Mouse (Mus musculus): Measurements from ENCODE around the gene 1190002N15Rik. TPM values are rescaled to one million over a fixed set of nuclear protein-coding genes. Genes with fewer than 3 reads are reported as not detected.

1190002N15Rik gene
- total RNA-seq, 1 experiment: 24.9 TPM

- Histone ChIP-seq H3K4me3 (ENCODE audit: insufficient read depth in 1 of 2, low read depth in 1 of 2, low read length in 2 of 2, poor library complexity in 1 of 2, severe bottlenecking in 1 of 2) (no peak overlapping the region), H3K36me3 (ENCODE audit: control insufficient read depth, insufficient read depth, low read length, poor library complexity, severe bottlenecking) (no peaks in the 10 kb centered on the region), H3K27ac (ENCODE audit: insufficient read depth, low read depth, low read length, poor library complexity, severe bottlenecking) (no peak overlapping the region), H3K9me3 (ENCODE audit: control insufficient read depth, insufficient read depth, low read depth, low read length) (no peaks in the 10 kb centered on the region), H3K9ac (ENCODE audit: insufficient read depth, low read depth, low read length, poor library complexity, severe bottlenecking) (no peak overlapping the region), H3K4me1 (ENCODE audit: control insufficient read depth in 2 of 2, insufficient read depth in 2 of 2, low read length in 2 of 2, poor library complexity in 1 of 2) (no peaks in the 10 kb centered on the region)
- no peak for DNase-seq (ENCODE audit: low read depth, low spot score)
- in situ Hi-C loops (cut with MboI; ENCODE audit: low sequenced_read_pairs in 2 of 2, unreplicated experiment in 2 of 2): no loop called here
- TF ChIP-seq ZC3H11A (IDR thresholded peaks at IDR 0.05; ENCODE audit: borderline replicate concordance, low read depth, low read length) (no peak), CHD2 (IDR thresholded peaks at IDR 0.05; ENCODE audit: low read depth, low read length) (no peak), MAFK (IDR thresholded peaks at IDR 0.05; ENCODE audit: insufficient read depth, low read depth, low read length) (no peak), HCFC1 (IDR thresholded peaks at IDR 0.05; ENCODE audit: borderline replicate concordance, insufficient read depth, low read length) (no peak), ZNF384 (IDR thresholded peaks at IDR 0.05; ENCODE audit: low read depth, low read length) (no peak)
Measured at GRCm38 (mm10) chr9:94571802-94572201, 33.9 kb upstream of the 1190002N15Rik start.

- Histone ChIP-seq H3K4me3 (ENCODE audit: insufficient read depth in 1 of 2, low read depth in 1 of 2, low read length in 2 of 2, poor library complexity in 1 of 2, severe bottlenecking in 1 of 2) (no peak overlapping the region), H3K27ac (ENCODE audit: insufficient read depth, low read depth, low read length, poor library complexity, severe bottlenecking) (no peak overlapping the region), H3K36me3 (ENCODE audit: control insufficient read depth, insufficient read depth, low read length, poor library complexity, severe bottlenecking) (no peaks in the 10 kb centered on the region), H3K9ac (ENCODE audit: insufficient read depth, low read depth, low read length, poor library complexity, severe bottlenecking) (no peak overlapping the region), H3K4me1 (ENCODE audit: control insufficient read depth in 2 of 2, insufficient read depth in 2 of 2, low read length in 2 of 2, poor library complexity in 1 of 2) (no peaks in the 10 kb centered on the region), H3K9me3 (ENCODE audit: control insufficient read depth, insufficient read depth, low read depth, low read length) (no peaks in the 10 kb centered on the region)
- in situ Hi-C loops (cut with MboI; ENCODE audit: low sequenced_read_pairs in 2 of 2, unreplicated experiment in 2 of 2): no loop called here
- TF ChIP-seq HCFC1 (IDR thresholded peaks at IDR 0.05; ENCODE audit: borderline replicate concordance, insufficient read depth, low read length): no peak
- no peak for DNase-seq (ENCODE audit: low read depth, low spot score)
Measured at GRCm38 (mm10) chr9:94568386-94568785, 30.5 kb upstream of the 1190002N15Rik start.

GRCm38 (mm10) chr9:94567722-94568314, 29.9 kb upstream of the 1190002N15Rik start:
- Histone ChIP-seq H3K9me3 (ENCODE audit: control insufficient read depth, insufficient read depth, low read depth, low read length) (no peaks in the 10 kb centered on the region), H3K4me3 (ENCODE audit: insufficient read depth in 1 of 2, low read depth in 1 of 2, low read length in 2 of 2, poor library complexity in 1 of 2, severe bottlenecking in 1 of 2) (no peak overlapping the region), H3K27ac (ENCODE audit: insufficient read depth, low read depth, low read length, poor library complexity, severe bottlenecking) (no peak overlapping the region), H3K9ac (ENCODE audit: insufficient read depth, low read depth, low read length, poor library complexity, severe bottlenecking) (no peak overlapping the region), H3K4me1 (ENCODE audit: control insufficient read depth in 2 of 2, insufficient read depth in 2 of 2, low read length in 2 of 2, poor library complexity in 1 of 2) (no peaks in the 10 kb centered on the region), H3K36me3 (ENCODE audit: control insufficient read depth, insufficient read depth, low read length, poor library complexity, severe bottlenecking) (no peaks in the 10 kb centered on the region)
- no peak for TF ChIP-seq HCFC1 (IDR thresholded peaks at IDR 0.05; ENCODE audit: borderline replicate concordance, insufficient read depth, low read length)
- no peak for TF ChIP-seq ZNF384 (IDR thresholded peaks at IDR 0.05; ENCODE audit: low read depth, low read length)
- TF ChIP-seq MAFK (IDR thresholded peaks at IDR 0.05; ENCODE audit: insufficient read depth, low read depth, low read length): no peak
- TF ChIP-seq ZC3H11A (IDR thresholded peaks at IDR 0.05; ENCODE audit: borderline replicate concordance, low read depth, low read length): no peak
- no peak for TF ChIP-seq CHD2 (IDR thresholded peaks at IDR 0.05; ENCODE audit: low read depth, low read length)
- in situ Hi-C loops (cut with MboI; ENCODE audit: low sequenced_read_pairs in 2 of 2, unreplicated experiment in 2 of 2): no loop called here
- no peak for DNase-seq (ENCODE audit: low read depth, low spot score)

GRCm38 (mm10) chr9:94556776-94557514, 19.1 kb upstream of the 1190002N15Rik start:
- Histone ChIP-seq H3K27ac (ENCODE audit: insufficient read depth, low read depth, low read length, poor library complexity, severe bottlenecking) (no peak overlapping the region), H3K9me3 (ENCODE audit: control insufficient read depth, insufficient read depth, low read depth, low read length) (no peaks in the 10 kb centered on the region), H3K36me3 (ENCODE audit: control insufficient read depth, insufficient read depth, low read length, poor library complexity, severe bottlenecking) (no peaks in the 10 kb centered on the region), H3K4me3 (ENCODE audit: insufficient read depth in 1 of 2, low read depth in 1 of 2, low read length in 2 of 2, poor library complexity in 1 of 2, severe bottlenecking in 1 of 2) (no peak overlapping the region), H3K4me1 (ENCODE audit: control insufficient read depth in 2 of 2, insufficient read depth in 2 of 2, low read length in 2 of 2, poor library complexity in 1 of 2) (no peaks in the 10 kb centered on the region), H3K9ac (ENCODE audit: insufficient read depth, low read depth, low read length, poor library complexity, severe bottlenecking) (no peak overlapping the region)
- in situ Hi-C loops (cut with MboI; ENCODE audit: low sequenced_read_pairs in 2 of 2, unreplicated experiment in 2 of 2): no loop called here
- TF ChIP-seq ZNF384 (IDR thresholded peaks at IDR 0.05; ENCODE audit: low read depth, low read length) (no peak), MAFK (IDR thresholded peaks at IDR 0.05; ENCODE audit: insufficient read depth, low read depth, low read length) (no peak), ZC3H11A (IDR thresholded peaks at IDR 0.05; ENCODE audit: borderline replicate concordance, low read depth, low read length) (no peak), HCFC1 (IDR thresholded peaks at IDR 0.05; ENCODE audit: borderline replicate concordance, insufficient read depth, low read length) (no peak), CHD2 (IDR thresholded peaks at IDR 0.05; ENCODE audit: low read depth, low read length) (no peak)
- DNase-seq (ENCODE audit: low read depth, low spot score): no peak

Measured in ES-E14 (cell line).